Mouse (Mus musculus): ENCODE data around the gene Srm. TPM values are rescaled to one million over a fixed set of nuclear protein-coding genes. Genes with fewer than 3 reads are reported as not detected.

Srm gene
- polyA plus RNA-seq, 1 experiment from 2014 or later: 71.2 TPM

GRCm38 (mm10) chr4:148610631-148611364, 19.5 kb downstream of the Srm start:
- TF ChIP-seq EP300 (IDR thresholded peaks at IDR 0.05; ENCODE audit: low read depth): no peak
- TF ChIP-seq CTCF (IDR thresholded peaks at IDR 0.05; ENCODE audit: low read depth): no peak
- Histone ChIP-seq H3K9me3 (ENCODE audit: low read length) (no peaks in the 10 kb centered on the region), H3K4me1 (ENCODE audit: insufficient read depth) (no peaks in the 10 kb centered on the region), H3K27me3 (ENCODE audit: insufficient read depth, low read length) (no peaks in the 10 kb centered on the region), H3K27ac (ENCODE audit: low read depth) (no peak overlapping the region), H3K4me2 (ENCODE audit: low read depth, low read length) (no peak overlapping the region), H3K9ac (replicated peaks) (no peak overlapping the region), H3K36me3 (replicated peaks; ENCODE audit: insufficient read depth, low read length) (peaks cover 46% of the 10 kb centered on the region), H3K4me3 (ENCODE audit: low read depth, low read length) (no peak overlapping the region)
- WGBS (ENCODE audit: insufficient replicate concordance): 64% methylated on average over 5 of the region's 5 CpGs
- DNase-seq (no peak), ATAC-seq (no peak)

- Histone ChIP-seq H3K4me3 (ENCODE audit: low read depth, low read length) (no peak overlapping the region), H3K27ac (ENCODE audit: low read depth) (no peak overlapping the region), H3K36me3 (replicated peaks; ENCODE audit: insufficient read depth, low read length) (peaks cover 51% of the 10 kb centered on the region), H3K4me2 (ENCODE audit: low read depth, low read length) (no peak overlapping the region), H3K27me3 (ENCODE audit: insufficient read depth, low read length) (no peaks in the 10 kb centered on the region), H3K9me3 (ENCODE audit: low read length) (no peaks in the 10 kb centered on the region), H3K9ac (replicated peaks) (no peak overlapping the region), H3K4me1 (ENCODE audit: insufficient read depth) (no peaks in the 10 kb centered on the region)
- DNase-seq (no peak), ATAC-seq (no peak)
- WGBS (ENCODE audit: insufficient replicate concordance): 68% methylated on average over 4 of the region's 4 CpGs
- no peak for TF ChIP-seq EP300 (IDR thresholded peaks at IDR 0.05; ENCODE audit: low read depth)
- TF ChIP-seq CTCF (IDR thresholded peaks at IDR 0.05; ENCODE audit: low read depth): no peak
Observed at GRCm38 (mm10) chr4:148612557-148612956, 21.3 kb downstream of the Srm start.

GRCm38 (mm10) chr4:148613738-148614137, 22.4 kb downstream of the Srm start:
- DNase-seq (no peak), ATAC-seq (no peak)
- H3K4me3 ChIP-seq (ENCODE audit: low read depth, low read length): no peak overlapping the region
- no peak overlapping the region for H3K4me2 ChIP-seq (ENCODE audit: low read depth, low read length)
- no peaks in the 10 kb centered on the region for H3K27me3 ChIP-seq (ENCODE audit: insufficient read depth, low read length)
- no peak overlapping the region for H3K27ac ChIP-seq (ENCODE audit: low read depth)
- H3K4me1 ChIP-seq (ENCODE audit: insufficient read depth): 0 out of 2 replicates have a peak, but pooled peaks cover 3% of the 10 kb centered on the region
- 87% methylated on average over 9 of the region's 9 CpGs for WGBS (ENCODE audit: insufficient replicate concordance)
- TF ChIP-seq EP300 (IDR thresholded peaks at IDR 0.05; ENCODE audit: low read depth): no peak
- no peak for TF ChIP-seq CTCF (IDR thresholded peaks at IDR 0.05; ENCODE audit: low read depth)
- no peaks in the 10 kb centered on the region for H3K9me3 ChIP-seq (ENCODE audit: low read length)
- no peak overlapping the region for H3K9ac ChIP-seq (replicated peaks)
- peaks cover 59% of the 10 kb centered on the region for H3K36me3 ChIP-seq (replicated peaks; ENCODE audit: insufficient read depth, low read length)

- peaks cover 84% of the 10 kb centered on the region for H3K36me3 ChIP-seq (replicated peaks; ENCODE audit: insufficient read depth, low read length)
- H3K9me3 ChIP-seq (ENCODE audit: low read length): no peaks in the 10 kb centered on the region
- H3K27ac ChIP-seq (ENCODE audit: low read depth): no peak overlapping the region
- ATAC-seq (no peak), DNase-seq (no peak)
- TF ChIP-seq EP300 (IDR thresholded peaks at IDR 0.05; ENCODE audit: low read depth) (no peak), CTCF (IDR thresholded peaks at IDR 0.05; ENCODE audit: low read depth) (no peak)
- H3K4me1 ChIP-seq (ENCODE audit: insufficient read depth): peaks cover 18% of the 10 kb centered on the region
- no peak overlapping the region for H3K4me2 ChIP-seq (ENCODE audit: low read depth, low read length)
- 0 out of 2 replicates have a peak overlapping the region, but pooled peaks have one; percentile 26 for H3K9ac ChIP-seq (replicated peaks)
- 57% methylated on average over 1 of the region's 1 CpGs for WGBS (ENCODE audit: insufficient replicate concordance)
- no peaks in the 10 kb centered on the region for H3K27me3 ChIP-seq (ENCODE audit: insufficient read depth, low read length)
- no peak overlapping the region for H3K4me3 ChIP-seq (ENCODE audit: low read depth, low read length)
Observed at GRCm38 (mm10) chr4:148619805-148620204, 28.5 kb downstream of the Srm start.

- DNase-seq (no peak), ATAC-seq (peak; percentile 53)
- H3K27ac ChIP-seq (ENCODE audit: low read depth): no peak overlapping the region
- peaks cover 80% of the 10 kb centered on the region for H3K36me3 ChIP-seq (replicated peaks; ENCODE audit: insufficient read depth, low read length)
- no peak overlapping the region for H3K9ac ChIP-seq (replicated peaks)
- WGBS (ENCODE audit: insufficient replicate concordance): 75% methylated on average over 1 of the region's 1 CpGs
- no peak overlapping the region for H3K4me3 ChIP-seq (ENCODE audit: low read depth, low read length)
- no peaks in the 10 kb centered on the region for H3K27me3 ChIP-seq (ENCODE audit: insufficient read depth, low read length)
- H3K4me2 ChIP-seq (ENCODE audit: low read depth, low read length): no peak overlapping the region
- H3K4me1 ChIP-seq (ENCODE audit: insufficient read depth): peaks cover 23% of the 10 kb centered on the region
- TF ChIP-seq EP300 (IDR thresholded peaks at IDR 0.05; ENCODE audit: low read depth): no peak
- TF ChIP-seq CTCF (IDR thresholded peaks at IDR 0.05; ENCODE audit: low read depth): no peak
- H3K9me3 ChIP-seq (ENCODE audit: low read length): no peaks in the 10 kb centered on the region
Observed at GRCm38 (mm10) chr4:148620718-148621117, 29.4 kb downstream of the Srm start.

- ATAC-seq (no peak), DNase-seq (no peak)
- Histone ChIP-seq H3K4me3 (ENCODE audit: low read depth, low read length) (no peak overlapping the region), H3K36me3 (replicated peaks; ENCODE audit: insufficient read depth, low read length) (peaks cover 70% of the 10 kb centered on the region), H3K9ac (replicated peaks) (no peak overlapping the region), H3K4me1 (ENCODE audit: insufficient read depth) (peaks cover 27% of the 10 kb centered on the region), H3K9me3 (ENCODE audit: low read length) (no peaks in the 10 kb centered on the region), H3K27me3 (ENCODE audit: insufficient read depth, low read length) (no peaks in the 10 kb centered on the region), H3K4me2 (ENCODE audit: low read depth, low read length) (no peak overlapping the region), H3K27ac (ENCODE audit: low read depth) (no peak overlapping the region)
- 88% methylated on average over 4 of the region's 4 CpGs for WGBS (ENCODE audit: insufficient replicate concordance)
- TF ChIP-seq CTCF (IDR thresholded peaks at IDR 0.05; ENCODE audit: low read depth) (no peak), EP300 (IDR thresholded peaks at IDR 0.05; ENCODE audit: low read depth) (no peak)
Observed at GRCm38 (mm10) chr4:148622485-148622884, 31.2 kb downstream of the Srm start.
